Mouse (Mus musculus): ENCODE measurements around the gene Ctsa. TPM values are rescaled to one million over a fixed set of nuclear protein-coding genes. Genes with fewer than 3 reads are reported as not detected.
A peak's percentile ranks its signal among the peaks of the same experiment; 100 is the strongest.

The Ctsa gene
- polyA plus RNA-seq, 2 experiments, result 147 to 197 TPM

- Histone ChIP-seq H3K4me1 (ENCODE audit: control insufficient read depth, insufficient read depth, low read length) (peaks cover 3% of the 10 kb centered on the region; the same call in 1 of the 2 replicates), H3K4me3 (replicated peaks; ENCODE audit: low read length) (no peak overlapping the region), H3K9me3 (ENCODE audit: control insufficient read depth, low read length) (no peaks in the 10 kb centered on the region), H3K9ac (ENCODE audit: low read depth, low read length, severe bottlenecking) (no peak overlapping the region), H3K36me3 (ENCODE audit: control insufficient read depth, insufficient read depth, low read length) (peaks cover 42% of the 10 kb centered on the region), H3K27me3 (ENCODE audit: control insufficient read depth, insufficient read depth, low read length) (no peaks in the 10 kb centered on the region), H3K4me2 (replicated peaks; ENCODE audit: low read depth, low read length, severe bottlenecking) (no peak overlapping the region), H3K27ac (replicated peaks; ENCODE audit: low read depth, low read length) (no peak overlapping the region)
- no peak for TF ChIP-seq POLR2A (IDR thresholded peaks at IDR 0.05; ENCODE audit: borderline replicate concordance, extremely low read depth, insufficient read depth, insufficient read length)
- DNase-seq (ENCODE audit: low spot score) (no peak), ATAC-seq (ENCODE audit: low FRiP score, low read depth) (no peak)
- 91% methylated on average over 1 of the region's 1 CpGs for WGBS
Measured at GRCm38 (mm10) chr2:164829090-164829489, 3.6 kb upstream of the Ctsa start.

GRCm38 (mm10) chr2:164831029-164831428, 1.6 kb upstream of the Ctsa start:
- DNase-seq (ENCODE audit: low spot score) (no peak), ATAC-seq (ENCODE audit: low FRiP score, low read depth) (no peak)
- H3K27ac ChIP-seq (replicated peaks; ENCODE audit: low read depth, low read length), result no peak overlapping the region
- H3K9ac ChIP-seq (ENCODE audit: low read depth, low read length, severe bottlenecking), result no peak overlapping the region
- peaks cover 12% of the 10 kb centered on the region for H3K4me1 ChIP-seq (ENCODE audit: control insufficient read depth, insufficient read depth, low read length)
- H3K4me2 ChIP-seq (replicated peaks; ENCODE audit: low read depth, low read length, severe bottlenecking), result no peak overlapping the region
- H3K9me3 ChIP-seq (ENCODE audit: control insufficient read depth, low read length), result no peaks in the 10 kb centered on the region
- H3K27me3 ChIP-seq (ENCODE audit: control insufficient read depth, insufficient read depth, low read length), result no peaks in the 10 kb centered on the region
- no peak for TF ChIP-seq POLR2A (IDR thresholded peaks at IDR 0.05; ENCODE audit: borderline replicate concordance, extremely low read depth, insufficient read depth, insufficient read length)
- H3K36me3 ChIP-seq (ENCODE audit: control insufficient read depth, insufficient read depth, low read length), result peaks cover 36% of the 10 kb centered on the region
- no peak overlapping the region for H3K4me3 ChIP-seq (replicated peaks; ENCODE audit: low read length)
- 83% methylated on average over 10 of the region's 10 CpGs for WGBS

- Histone ChIP-seq H3K4me2 (replicated peaks; ENCODE audit: low read depth, low read length, severe bottlenecking) (peak overlapping the region; percentile 97), H3K4me1 (ENCODE audit: control insufficient read depth, insufficient read depth, low read length) (peaks cover 12% of the 10 kb centered on the region), H3K9ac (ENCODE audit: low read depth, low read length, severe bottlenecking) (peak overlapping the region; percentile 74), H3K9me3 (ENCODE audit: control insufficient read depth, low read length) (no peaks in the 10 kb centered on the region), H3K36me3 (ENCODE audit: control insufficient read depth, insufficient read depth, low read length) (peaks cover 29% of the 10 kb centered on the region), H3K27ac (replicated peaks; ENCODE audit: low read depth, low read length) (no peak overlapping the region), H3K27me3 (ENCODE audit: control insufficient read depth, insufficient read depth, low read length) (no peaks in the 10 kb centered on the region), H3K4me3 (replicated peaks; ENCODE audit: low read length) (peak overlapping the region; percentile 74)
- no peak for TF ChIP-seq POLR2A (IDR thresholded peaks at IDR 0.05; ENCODE audit: borderline replicate concordance, extremely low read depth, insufficient read depth, insufficient read length)
- 69% methylated on average over 16 of the region's 16 CpGs for WGBS
- DNase-seq (ENCODE audit: low spot score) (no peak), ATAC-seq (ENCODE audit: low FRiP score, low read depth) (no peak)
Measured at GRCm38 (mm10) chr2:164832032-164832747, 483 bp upstream of the Ctsa start.

GRCm38 (mm10) chr2:164833314-164833959, 764 bp downstream of the Ctsa start, which contains the start of gene Neurl2:
Neurl2 (minus strand) TSS chr2:164833456.
- Histone ChIP-seq H3K9me3 (ENCODE audit: control insufficient read depth, low read length) (no peaks in the 10 kb centered on the region), H3K27ac (replicated peaks; ENCODE audit: low read depth, low read length) (peak within 1 kb of the TSS; percentile 58), H3K36me3 (ENCODE audit: control insufficient read depth, insufficient read depth, low read length) (peaks cover 21% of the 10 kb centered on the region), H3K27me3 (ENCODE audit: control insufficient read depth, insufficient read depth, low read length) (no peaks in the 10 kb centered on the region), H3K4me2 (replicated peaks; ENCODE audit: low read depth, low read length, severe bottlenecking) (peak within 1 kb of the TSS; percentile 97), H3K4me1 (ENCODE audit: control insufficient read depth, insufficient read depth, low read length) (peaks cover 12% of the 10 kb centered on the region), H3K4me3 (replicated peaks; ENCODE audit: low read length) (peak within 1 kb of the TSS; percentile 74), H3K9ac (ENCODE audit: low read depth, low read length, severe bottlenecking) (peak within 1 kb of the TSS; percentile 74)
- peak; percentile 99 for DNase-seq (ENCODE audit: low spot score)
- whole genome bisulfite sequencing, result 1% methylated on average over 31 of the region's 31 CpGs
- ATAC-seq (ENCODE audit: low FRiP score, low read depth), result peak; percentile 82
- peak; percentile 80; the same call in 1 of the 2 replicates for TF ChIP-seq POLR2A (IDR thresholded peaks at IDR 0.05; ENCODE audit: borderline replicate concordance, extremely low read depth, insufficient read depth, insufficient read length)

- Histone ChIP-seq H3K9ac (ENCODE audit: low read depth, low read length, severe bottlenecking) (peak overlapping the region; percentile 74), H3K4me2 (replicated peaks; ENCODE audit: low read depth, low read length, severe bottlenecking) (peak overlapping the region; percentile 97), H3K4me1 (ENCODE audit: control insufficient read depth, insufficient read depth, low read length) (peaks cover 12% of the 10 kb centered on the region), H3K36me3 (ENCODE audit: control insufficient read depth, insufficient read depth, low read length) (peaks cover 26% of the 10 kb centered on the region), H3K4me3 (replicated peaks; ENCODE audit: low read length) (peak overlapping the region; percentile 74), H3K27ac (replicated peaks; ENCODE audit: low read depth, low read length) (no peak overlapping the region), H3K9me3 (ENCODE audit: control insufficient read depth, low read length) (no peaks in the 10 kb centered on the region), H3K27me3 (ENCODE audit: control insufficient read depth, insufficient read depth, low read length) (no peaks in the 10 kb centered on the region)
- no peak for DNase-seq (ENCODE audit: low spot score)
- WGBS, result 45% methylated on average over 8 of the region's 8 CpGs
- TF ChIP-seq POLR2A (IDR thresholded peaks at IDR 0.05; ENCODE audit: borderline replicate concordance, extremely low read depth, insufficient read depth, insufficient read length), result no peak
- ATAC-seq (ENCODE audit: low FRiP score, low read depth), result no peak
Measured at GRCm38 (mm10) chr2:164834531-164834930, 1.9 kb downstream of the Ctsa start.
